Mouse (Mus musculus) c-Kit-negative CD71-positive TER-119-positive erythroid progenitor cells, embryonic 14.5 days (primary cell): ENCODE measurements around the gene Dcaf8.
"Not testable (repeated sequence)": the region's sequence is repeated elsewhere in the genome, so short reads cannot be mapped to it uniquely, and the experiment has no call there.

Source experiments
- DNase-seq: peaks from one replicate; pipeline ENCODE4 v3.0.0-alpha.2; 2013; ENCODE audit warnings: low read depth, low spot score

The Dcaf8 gene

GRCm38 (mm10) chr1:172218164-172218910 lies 70.5 kb downstream of the Dcaf8 start:
- no peak for DNase-seq

- DNase-seq: no peak
Measured at GRCm38 (mm10) chr1:172219451-172220406, 71.8 kb downstream of the Dcaf8 start, which contains the start of gene Casq1. TSS of gene Casq1 (minus strand) at chr1:172219868.

DNA sequence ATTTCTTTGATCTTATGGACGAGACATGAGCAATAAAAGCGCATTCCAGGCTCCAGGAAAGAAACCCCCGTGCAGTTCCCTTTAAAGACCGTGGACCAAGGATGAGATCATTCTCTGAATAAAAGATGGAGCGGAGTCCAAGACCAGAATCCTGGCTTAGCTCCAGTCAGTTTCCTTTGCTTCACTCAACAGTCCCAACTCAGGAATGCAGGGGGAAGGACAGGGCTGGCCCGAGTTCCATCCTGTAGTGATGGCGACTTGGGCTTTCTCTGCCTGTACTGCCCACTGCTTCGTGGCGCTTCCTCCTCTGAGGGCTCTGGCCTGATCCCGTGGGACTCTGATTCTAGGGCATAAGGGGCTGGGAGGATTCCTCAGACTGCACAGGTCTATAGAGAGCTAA lies 72.5 kb downstream of the Dcaf8 start:
- no peak for DNase-seq

DNA sequence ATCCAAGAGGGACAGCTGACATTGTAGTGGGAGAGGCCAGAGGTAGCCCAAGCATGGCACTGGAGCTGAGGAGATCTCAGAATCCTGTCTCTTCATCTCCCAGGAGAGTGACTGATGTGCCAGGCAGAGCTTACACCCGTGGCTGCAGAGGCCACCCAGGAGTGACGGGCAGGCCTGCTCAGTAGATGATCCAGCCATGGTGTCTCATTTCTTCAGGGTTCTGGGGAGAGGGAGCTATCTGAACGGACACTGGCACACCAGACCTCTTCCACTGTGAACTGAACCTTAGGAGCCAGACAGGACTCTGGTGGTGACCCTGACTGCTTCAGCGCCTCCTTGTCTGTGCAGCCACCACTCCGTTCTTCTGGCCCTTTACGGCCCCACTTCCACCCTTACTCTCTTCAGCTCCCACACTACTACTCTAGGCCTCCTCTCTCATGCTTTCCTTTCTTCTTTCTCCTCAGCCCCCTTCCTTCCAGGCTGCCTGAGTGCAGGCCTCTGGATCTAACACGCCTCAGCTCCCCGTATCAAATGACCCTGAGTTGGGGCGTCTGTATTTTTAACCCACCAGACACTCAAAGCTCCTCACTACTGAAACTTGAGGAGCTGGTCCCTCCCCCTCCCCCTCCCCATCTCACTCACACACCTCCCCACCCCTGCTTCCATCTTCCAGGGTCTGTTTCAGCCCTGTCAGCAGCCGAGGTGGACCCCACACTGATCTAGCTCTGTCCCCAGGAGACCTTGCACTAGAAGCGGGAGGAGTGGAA lies 73.6 kb downstream of the Dcaf8 start:
- DNase-seq: no peak

DNA sequence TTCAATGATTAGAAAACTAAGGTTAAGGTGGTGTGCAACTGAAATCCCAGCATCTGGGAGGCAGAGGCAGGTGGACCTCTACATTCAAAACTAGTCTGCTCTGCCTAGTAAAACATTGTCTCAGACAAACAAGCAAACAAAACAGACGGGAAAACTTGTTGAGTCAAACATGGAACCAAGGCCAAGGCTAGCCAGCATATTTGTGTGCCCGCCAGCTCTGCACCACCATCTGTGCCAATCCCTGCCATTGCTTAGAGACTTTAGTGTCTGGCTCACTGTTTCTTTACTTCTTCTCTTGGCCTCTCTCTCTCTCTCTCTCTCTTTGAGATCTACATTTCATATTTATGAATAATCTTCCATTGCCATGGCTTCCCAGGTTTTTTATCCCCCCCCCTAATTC lies 80.3 kb downstream of the Dcaf8 start:
- no peak for DNase-seq

- DNase-seq: no peak
Measured at GRCm38 (mm10) chr1:172229215-172229614, 81.3 kb downstream of the Dcaf8 start.

DNA sequence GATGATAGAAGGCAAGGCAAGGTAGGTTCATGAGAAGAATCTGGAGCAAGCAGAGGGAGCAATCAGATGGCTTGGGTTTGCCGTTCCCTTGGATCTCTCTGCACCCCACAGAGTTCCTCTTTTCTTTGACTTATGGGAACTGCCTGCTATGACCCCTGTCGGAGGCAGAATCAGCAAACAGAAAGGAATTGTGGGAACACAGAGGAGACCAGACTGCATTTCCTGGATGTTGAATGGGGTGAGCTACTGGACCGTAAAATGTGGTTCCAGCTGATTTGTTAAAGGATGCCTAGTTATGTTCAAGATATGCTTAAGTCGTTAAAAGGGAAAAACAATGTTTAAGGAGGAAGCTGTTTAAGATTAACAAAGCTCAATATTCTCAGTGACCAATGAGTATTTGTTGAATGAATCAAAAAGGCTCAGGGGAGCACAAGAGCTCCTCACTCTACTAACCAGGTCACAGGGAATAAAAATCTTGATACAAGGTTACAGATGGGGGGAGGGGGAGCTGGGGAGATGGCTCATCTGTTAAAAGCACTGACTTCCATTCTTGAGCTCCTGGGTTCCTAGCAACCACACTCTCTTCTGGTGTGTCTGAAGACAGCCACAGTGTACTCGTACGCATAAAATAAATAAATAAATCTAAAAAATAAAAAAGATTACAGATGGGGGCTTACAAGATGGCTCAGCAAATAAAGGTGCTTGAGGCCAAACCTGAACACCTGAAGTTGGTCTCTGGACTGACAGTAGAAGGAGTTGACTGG lies 93.2 kb downstream of the Dcaf8 start:
- DNase-seq: no peak

- no peak for DNase-seq
Measured at GRCm38 (mm10) chr1:172242401-172242800, 94.5 kb downstream of the Dcaf8 start.

- DNase-seq: no peak
Measured at GRCm38 (mm10) chr1:172243547-172244205, 95.8 kb downstream of the Dcaf8 start.

DNA sequence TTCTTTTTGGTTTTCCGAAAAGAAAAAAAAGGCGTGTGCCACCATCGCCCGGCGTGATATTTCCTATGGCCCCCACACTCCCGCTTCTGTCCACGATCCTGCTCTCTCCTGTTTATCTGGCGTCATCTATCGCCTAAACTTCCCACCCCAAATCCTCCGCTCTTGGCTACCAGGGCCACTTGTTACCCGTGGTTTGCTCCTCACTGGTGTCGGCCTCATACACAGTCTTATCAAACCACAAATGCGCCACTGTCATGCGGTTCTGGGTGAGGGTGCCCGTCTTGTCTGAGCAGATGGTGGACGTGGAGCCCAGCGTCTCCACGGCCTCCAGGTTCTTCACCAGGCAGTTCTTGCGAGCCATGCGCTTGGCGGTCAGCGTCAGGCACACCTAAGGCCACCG lies 96.8 kb downstream of the Dcaf8 start:
- not testable (repeated sequence) for DNase-seq
